Mouse (Mus musculus) E14TG2a.4 (cell line): ENCODE measurements around the gene Cd36.

Experiments
- H3K27me3 ChIP-seq: 2 replicates; pipeline ENCODE4 v1.6.1; 2014; ENCODE audit warnings: low read length, control low read depth; ENCODE audit not compliant: insufficient read depth
- H3K36me3 ChIP-seq: 2 replicates; pipeline ENCODE4 v1.6.1; 2014; ENCODE audit warnings: low read length, control low read depth; ENCODE audit not compliant: insufficient read depth
- H3K4me1 ChIP-seq: replicated peaks from 2 replicates; pipeline ENCODE4 v1.6.1; 2014; ENCODE audit warnings: low read depth, low read length, control low read depth
- H3K4me3 ChIP-seq: replicated peaks from 2 replicates; pipeline ENCODE4 v1.5.1; 2014; ENCODE audit warnings: mild to moderate bottlenecking, low read length
- H3K9me3 ChIP-seq: 2 replicates; pipeline ENCODE4 v1.6.1; 2014; ENCODE audit warnings: low read length, control low read depth
- CTCF ChIP-seq: conservative IDR thresholded peaks from 2 replicates; pipeline ENCODE4 v1.5.1; 2014; ENCODE audit warnings: low read length
- NANOG ChIP-seq: IDR thresholded peaks from 2 replicates; pipeline ENCODE4 v1.6.1; 2014; ENCODE audit warnings: borderline replicate concordance, low read length, mixed read lengths
- POU5F1 ChIP-seq: IDR thresholded peaks from 2 replicates; pipeline ENCODE4 v1.6.1; 2014; ENCODE audit warnings: low read length, borderline replicate concordance

Cd36 gene

DNA sequence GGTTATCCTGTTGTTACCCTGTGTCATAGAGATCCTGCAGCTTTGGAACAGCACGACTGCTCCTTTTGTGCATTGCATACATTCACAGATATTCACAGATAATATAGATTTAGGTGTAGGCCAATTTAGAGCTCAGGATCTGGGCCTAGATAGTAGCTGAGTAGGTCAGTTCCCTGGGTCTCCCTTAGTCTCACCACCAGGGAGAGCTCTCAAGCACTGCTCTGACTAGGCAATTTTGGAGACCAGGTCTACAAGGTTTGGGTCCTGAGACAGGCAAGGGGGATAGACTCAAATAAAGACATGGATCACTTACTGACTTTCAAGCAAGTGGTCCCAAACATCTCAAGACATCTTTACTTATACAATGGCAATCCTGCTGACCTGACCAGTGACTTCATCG lies 38.0 kb downstream of the Cd36 start:
- Histone ChIP-seq H3K4me1 (no peaks in the 10 kb centered on the region), H3K4me3 (no peak overlapping the region), H3K36me3 (no peaks in the 10 kb centered on the region), H3K27me3 (no peaks in the 10 kb centered on the region), H3K9me3 (no peaks in the 10 kb centered on the region)
- TF ChIP-seq CTCF (no peak; the same call in 1 of the 2 replicates), NANOG (no peak), POU5F1 (no peak)

DNA sequence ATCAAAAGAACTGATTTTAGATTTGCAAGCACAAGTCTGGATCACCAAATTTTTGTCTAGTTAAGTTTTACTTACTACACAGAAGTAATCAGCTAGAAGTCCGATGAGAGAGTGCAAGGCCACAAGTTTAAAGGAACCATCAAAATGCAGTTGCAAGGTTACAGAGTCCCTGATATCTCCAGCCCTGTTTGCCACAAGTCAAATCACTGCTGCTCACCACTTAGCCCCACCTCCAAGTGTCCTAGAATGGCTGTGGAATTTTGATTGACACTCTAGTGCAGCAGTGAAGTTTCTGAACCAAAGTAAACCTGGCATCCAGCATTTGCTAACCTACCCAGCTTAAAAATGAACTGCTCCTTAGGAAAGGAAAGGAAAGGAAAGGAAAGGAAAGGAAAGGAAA lies 39.0 kb downstream of the Cd36 start:
- Histone ChIP-seq H3K27me3 (no peaks in the 10 kb centered on the region), H3K4me3 (no peak overlapping the region), H3K36me3 (no peaks in the 10 kb centered on the region), H3K4me1 (no peaks in the 10 kb centered on the region), H3K9me3 (no peaks in the 10 kb centered on the region)
- TF ChIP-seq CTCF (no peak), NANOG (no peak), POU5F1 (no peak)

DNA sequence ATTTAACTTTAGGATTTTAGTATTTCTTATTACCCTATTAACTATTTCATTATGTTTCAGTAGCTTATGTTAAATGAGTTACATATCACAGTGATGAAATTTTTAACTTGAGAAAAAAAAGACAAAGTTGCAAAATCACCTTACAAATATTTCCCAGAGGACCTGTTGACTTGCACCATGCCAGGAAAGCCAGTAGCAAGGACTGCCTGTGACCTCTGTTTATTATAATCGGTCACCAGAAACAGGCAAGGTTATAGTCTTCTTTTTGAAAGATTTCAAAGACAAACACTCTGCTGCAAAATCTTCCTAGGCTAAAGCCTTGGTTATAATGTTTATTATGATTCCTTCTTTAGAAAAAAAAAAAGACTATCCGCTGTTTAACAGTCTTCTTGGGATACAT lies 39.9 kb downstream of the Cd36 start:
- Histone ChIP-seq H3K4me1 (no peaks in the 10 kb centered on the region), H3K27me3 (no peaks in the 10 kb centered on the region), H3K36me3 (no peaks in the 10 kb centered on the region), H3K9me3 (no peaks in the 10 kb centered on the region), H3K4me3 (no peak overlapping the region)
- TF ChIP-seq NANOG (no peak), CTCF (no peak), POU5F1 (no peak)

DNA sequence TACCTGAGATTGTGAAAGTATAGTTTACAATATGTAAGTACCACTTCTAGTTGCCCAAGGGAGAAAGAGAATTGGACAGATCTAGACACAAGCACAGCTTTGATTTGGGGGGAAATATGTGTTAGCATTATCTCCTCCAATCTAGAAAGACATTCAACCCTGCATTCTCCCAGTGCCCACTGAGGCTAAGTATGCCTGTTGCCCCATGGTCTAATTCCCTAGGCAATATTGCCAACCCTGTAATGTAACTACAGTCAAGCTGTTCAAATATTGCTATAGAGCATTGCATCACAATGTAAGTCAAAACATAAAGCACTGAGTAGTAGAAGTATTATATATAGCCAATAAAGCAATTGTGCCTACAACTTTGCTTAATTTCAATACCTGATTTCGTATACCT lies 40.3 kb downstream of the Cd36 start:
- Histone ChIP-seq H3K9me3 (no peaks in the 10 kb centered on the region), H3K36me3 (no peaks in the 10 kb centered on the region), H3K4me1 (no peaks in the 10 kb centered on the region), H3K4me3 (no peak overlapping the region), H3K27me3 (no peaks in the 10 kb centered on the region)
- TF ChIP-seq CTCF (no peak), NANOG (no peak), POU5F1 (no peak)

DNA sequence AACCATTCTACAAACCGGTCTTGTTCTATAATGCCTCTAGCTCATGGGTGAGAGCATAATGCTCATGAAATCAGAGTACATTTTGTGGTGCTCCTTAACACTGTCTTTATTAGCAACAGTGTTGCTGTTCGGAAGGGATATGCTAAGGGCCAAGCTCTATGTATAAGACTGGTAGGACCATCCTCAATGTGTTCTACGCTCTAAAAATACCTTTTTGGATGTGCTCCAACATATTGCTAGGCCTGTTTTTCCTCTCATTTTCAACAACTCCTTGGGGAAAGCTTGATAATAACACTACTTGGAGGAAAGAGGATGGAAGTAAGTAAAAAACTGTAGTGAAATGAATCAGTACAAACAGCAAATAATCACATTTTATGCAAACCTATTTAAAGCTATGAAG lies 44.7 kb downstream of the Cd36 start:
- no peaks in the 10 kb centered on the region for H3K9me3 ChIP-seq
- no peaks in the 10 kb centered on the region for H3K27me3 ChIP-seq
- H3K4me3 ChIP-seq: no peak overlapping the region
- H3K4me1 ChIP-seq: no peaks in the 10 kb centered on the region
- TF ChIP-seq POU5F1 (no peak), CTCF (no peak), NANOG (no peak)
- H3K36me3 ChIP-seq: no peaks in the 10 kb centered on the region

DNA sequence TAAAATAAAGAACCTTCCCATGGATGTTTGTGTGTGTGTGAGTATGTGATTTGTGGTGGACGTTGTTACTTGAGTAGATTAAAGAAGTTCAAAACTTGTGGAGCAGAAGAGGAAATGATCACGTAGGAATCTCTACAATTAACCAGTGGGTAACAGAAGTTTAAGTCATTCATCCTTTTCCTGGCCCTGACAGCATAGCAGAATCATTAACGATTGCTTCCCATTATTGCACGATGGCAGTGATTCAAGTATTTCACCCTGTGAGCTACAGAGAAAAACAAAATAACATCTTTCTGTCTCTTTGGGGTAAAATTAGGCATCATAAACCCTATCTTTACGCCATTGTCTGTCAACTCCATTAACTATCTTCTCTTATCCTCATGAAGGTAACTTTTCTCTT lies 45.3 kb downstream of the Cd36 start:
- H3K4me1 ChIP-seq: no peaks in the 10 kb centered on the region
- no peaks in the 10 kb centered on the region for H3K36me3 ChIP-seq
- no peak overlapping the region for H3K4me3 ChIP-seq
- H3K9me3 ChIP-seq: no peaks in the 10 kb centered on the region
- TF ChIP-seq CTCF (no peak), POU5F1 (no peak)
- H3K27me3 ChIP-seq: no peaks in the 10 kb centered on the region

DNA sequence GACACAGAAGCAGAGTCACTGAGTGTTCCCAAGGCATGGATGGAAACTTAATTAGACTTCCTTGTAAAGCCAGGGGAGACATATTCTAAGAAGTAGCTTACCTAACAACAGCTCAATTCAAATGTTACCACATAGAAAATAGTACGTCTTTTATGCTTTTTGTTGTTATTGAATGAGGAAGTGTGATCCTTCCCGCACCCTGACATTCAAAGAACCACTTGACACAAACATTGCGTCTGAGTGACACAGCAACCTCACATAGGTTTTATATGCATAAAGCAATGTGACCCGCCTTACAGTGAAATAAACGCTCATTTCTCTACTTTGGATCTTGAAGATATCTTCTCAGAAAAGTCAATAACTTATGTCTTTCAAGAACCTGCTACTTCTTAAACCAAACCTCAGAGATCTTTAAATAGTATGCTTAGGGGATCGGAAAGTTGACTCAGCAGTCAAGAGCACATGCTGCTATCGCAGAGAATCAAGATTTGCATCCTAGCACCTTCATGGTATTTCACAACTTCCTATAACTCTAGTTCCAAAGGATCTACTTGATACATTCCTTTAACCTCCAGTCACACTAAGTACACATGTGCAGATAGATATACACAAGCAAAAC lies 46.4 kb downstream of the Cd36 start:
- Histone ChIP-seq H3K9me3 (no peaks in the 10 kb centered on the region), H3K4me1 (no peaks in the 10 kb centered on the region), H3K27me3 (no peaks in the 10 kb centered on the region), H3K4me3 (no peak overlapping the region), H3K36me3 (no peaks in the 10 kb centered on the region)
- TF ChIP-seq CTCF (no peak), NANOG (no peak), POU5F1 (no peak)

DNA sequence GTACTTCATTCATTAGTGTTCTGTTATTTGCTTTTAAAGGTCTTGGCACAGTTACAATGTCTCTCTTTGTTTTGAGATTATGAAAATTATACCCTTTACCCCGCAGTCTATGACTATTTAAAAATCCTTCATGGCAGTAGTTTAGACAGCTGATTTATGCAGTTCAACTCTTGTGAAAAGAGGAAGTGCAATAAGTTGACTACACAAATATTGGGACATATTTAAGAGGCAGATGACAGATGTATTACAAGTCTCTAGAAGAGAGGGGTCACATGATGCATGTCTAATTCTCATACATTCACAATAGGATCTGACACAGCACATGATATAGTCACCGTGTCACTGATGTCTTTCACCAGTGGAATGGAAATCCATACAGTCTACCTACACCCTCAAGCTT lies 49.1 kb downstream of the Cd36 start:
- no peaks in the 10 kb centered on the region for H3K36me3 ChIP-seq
- H3K9me3 ChIP-seq: no peaks in the 10 kb centered on the region
- no peak overlapping the region for H3K4me3 ChIP-seq
- no peak for TF ChIP-seq POU5F1
- no peak for TF ChIP-seq NANOG
- TF ChIP-seq CTCF: no peak
- H3K4me1 ChIP-seq: no peaks in the 10 kb centered on the region
- no peaks in the 10 kb centered on the region for H3K27me3 ChIP-seq

DNA sequence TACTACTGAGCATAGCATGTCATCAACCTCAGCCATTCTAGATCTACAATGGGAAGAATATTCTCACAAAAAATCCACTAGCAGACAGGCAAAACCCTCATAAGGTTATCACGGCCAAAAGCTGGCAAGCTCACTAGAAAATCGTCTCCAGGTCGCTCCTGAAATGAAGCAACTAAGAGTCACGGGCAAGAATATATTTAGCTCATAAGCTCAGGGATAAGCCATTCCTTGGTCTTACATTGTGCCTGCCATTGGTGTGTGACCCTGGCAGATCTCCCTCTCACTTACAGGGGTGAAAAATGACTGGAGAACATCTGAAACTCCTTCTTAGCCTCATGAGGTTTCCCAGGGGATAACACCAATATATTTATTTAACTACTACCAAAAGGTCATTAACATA lies 52.2 kb downstream of the Cd36 start:
- no peak for TF ChIP-seq CTCF
- no peak for TF ChIP-seq NANOG
- no peak for TF ChIP-seq POU5F1
- no peaks in the 10 kb centered on the region for H3K27me3 ChIP-seq

More for the DNA sequence above, 52.2 kb downstream of the Cd36 start:
- no peak overlapping the region for H3K4me3 ChIP-seq
- H3K36me3 ChIP-seq: no peaks in the 10 kb centered on the region
- no peaks in the 10 kb centered on the region for H3K9me3 ChIP-seq
- H3K4me1 ChIP-seq: no peaks in the 10 kb centered on the region
